Mouse (Mus musculus) bone marrow macrophage, adult 2 months (primary cell): ENCODE data around the gene Slc23a2.

Experiments used
- CTCF ChIP-seq: IDR thresholded peaks from 2 replicates; pipeline ENCODE4 v1.5.1; 2012; ENCODE audit warnings: low read depth, mild to moderate bottlenecking, low read length, moderate library complexity
- POLR2A ChIP-seq: IDR thresholded peaks from 2 replicates; pipeline ENCODE4 v1.6.1; 2012; ENCODE audit warnings: mild to moderate bottlenecking, low read depth, low read length, borderline replicate concordance

DNA sequence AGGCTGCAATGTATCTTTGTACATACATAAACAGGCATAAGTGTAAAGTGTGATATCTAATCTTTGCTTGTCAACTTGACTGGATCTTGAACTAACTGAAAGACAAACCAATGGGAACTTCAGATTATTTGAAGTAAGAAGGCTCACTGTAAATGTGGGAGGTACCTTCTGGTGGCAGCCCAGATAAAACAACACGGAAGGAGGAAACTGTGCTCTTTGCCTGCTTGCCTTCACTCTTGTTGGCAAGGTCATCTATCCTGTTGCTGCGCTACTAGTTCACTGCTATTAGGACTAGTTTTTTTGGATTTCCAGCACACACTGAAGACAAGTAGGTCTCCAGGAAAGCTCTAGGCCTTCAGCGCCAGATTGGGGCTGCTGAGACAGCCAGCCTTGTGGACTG, 29.1 kb upstream of the Slc23a2 start:
- no peak for TF ChIP-seq CTCF
- TF ChIP-seq POLR2A, result no peak
